Mouse (Mus musculus) intestine, embryonic 14.5 days (tissue): Measurements from ENCODE around the gene Trip4. TPM values are rescaled to one million over a fixed set of nuclear protein-coding genes. Genes with fewer than 3 reads are reported as not detected.
"Not testable (repeated sequence)": the region's sequence is repeated elsewhere in the genome, so short reads cannot be mapped to it uniquely, and the experiment has no call there.

Source experiments
- ATAC-seq: fragments of 200-750 bp; cut with Nextera tagmentation; replicated peaks from 2 replicates; pipeline ENCODE4 v1.8.0; 2017; ENCODE audit warnings: low read depth, moderate number of reproducible peaks, moderate TSS enrichment, moderate library complexity; ENCODE audit not compliant: low FRiP score, low TSS enrichment
- DNase-seq: peaks from one replicate; pipeline ENCODE4 v3.0.0-alpha.2; 2018; ENCODE audit warnings: low spot score
- H3K27ac ChIP-seq: fragments of 300-500 bp; sonication (generic); 2 replicates; pipeline ENCODE4 v1.5.1; 2014; ENCODE audit warnings: low read depth, mild to moderate bottlenecking, control low read depth
- H3K27me3 ChIP-seq: fragments of 300-500 bp; sonication (generic); replicated peaks from 2 replicates; pipeline ENCODE4 v1.6.1; 2014; ENCODE audit warnings: low read length, control low read depth; ENCODE audit not compliant: control insufficient read depth, insufficient read depth
- H3K36me3 ChIP-seq: fragments of 300-500 bp; sonication (generic); 2 replicates; pipeline ENCODE4 v1.6.1; 2014; ENCODE audit warnings: low read length, control low read depth; ENCODE audit not compliant: control insufficient read depth, insufficient read depth
- H3K4me1 ChIP-seq: fragments of 300-500 bp; sonication (generic); replicated peaks from 2 replicates; pipeline ENCODE4 v1.6.1; 2014; ENCODE audit warnings: low read length, control low read depth, mixed read lengths; ENCODE audit not compliant: control insufficient read depth, insufficient read depth
- H3K4me2 ChIP-seq: fragments of 300-500 bp; sonication (generic); 2 replicates; pipeline ENCODE4 v1.6.1; 2014; ENCODE audit warnings: low read length
- H3K4me3 ChIP-seq: fragments of 300-500 bp; sonication (generic); 2 replicates; pipeline ENCODE4 v1.5.1; 2014; ENCODE audit warnings: low read depth, low read length, control low read depth, mixed read lengths
- H3K9ac ChIP-seq: fragments of 300-500 bp; sonication (generic); 2 replicates; pipeline ENCODE4 v1.6.1; 2014; ENCODE audit warnings: mild to moderate bottlenecking, low read length
- H3K9me3 ChIP-seq: fragments of 300-500 bp; sonication (generic); 2 replicates; pipeline ENCODE4 v1.6.1; 2016; ENCODE audit warnings: low read length, control low read depth; ENCODE audit not compliant: control insufficient read depth
- WGBS: fragments of 180-500 bp; shearing (Covaris S2); extraction: QIAGEN DNeasy Blood & Tissue Kit; methylation state at CpG from one replicate; pipeline ENCODE4 v1.1.7; 2014; 5-methylcytosine and 5-hydroxymethylcytosine counted together
- polyA plus RNA-seq: library from polyadenylated mRNA; unstranded; fragments of >200 nt; fragmentation: Nextera tagmentation; extraction: Ambion mirVana; gene quantifications from 2 replicates; pipeline ENCODE4 v1.2.1, GENCODE M21; 2014

Trip4 gene
- polyA plus RNA-seq, 1 experiment from 2014 or later = 25.9 TPM

DNA sequence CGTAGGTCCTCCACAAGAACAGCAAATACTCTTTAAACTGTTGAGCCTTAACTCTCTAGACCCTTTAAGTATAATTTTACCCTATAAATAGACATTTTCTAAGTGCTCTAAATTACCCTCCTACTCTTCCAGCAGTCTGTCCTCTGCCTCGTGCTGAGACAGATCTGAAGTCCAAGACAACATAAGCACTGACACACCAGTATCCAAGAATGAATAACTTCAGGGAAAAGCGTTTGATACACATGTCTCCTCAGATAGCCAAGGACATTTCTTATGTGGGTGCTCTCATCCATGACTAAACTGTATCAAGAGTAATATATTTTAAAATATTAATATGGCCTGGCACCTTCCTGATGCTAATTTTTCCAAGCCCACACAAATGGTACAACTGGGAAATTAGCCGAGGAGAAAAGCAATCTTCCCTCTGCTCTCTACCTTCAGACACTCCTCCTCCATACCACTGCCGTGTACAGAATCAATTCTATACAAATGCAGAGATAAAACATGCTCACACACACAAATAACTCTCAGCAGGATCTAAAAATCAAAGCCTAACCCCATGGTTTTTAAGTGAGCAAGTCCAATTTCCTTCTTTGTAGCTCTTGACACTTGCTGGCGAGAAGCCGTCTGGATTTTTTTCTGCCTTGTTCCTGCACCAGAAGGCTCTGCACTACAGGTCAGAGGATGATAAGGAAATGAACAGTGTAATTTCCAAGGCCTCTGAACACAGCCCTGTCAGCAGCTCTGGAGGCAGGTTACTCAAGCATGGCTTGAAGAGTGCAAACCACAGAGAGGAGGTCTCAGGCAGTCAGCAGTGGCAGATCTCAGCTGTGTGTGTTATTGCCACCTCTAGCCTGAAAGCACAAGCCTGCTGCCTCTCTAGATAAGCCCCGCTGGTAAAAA is 121.5 kb downstream of the Trip4 start:
- H3K9me3 ChIP-seq = no peaks in the 10 kb centered on the region
- no peak overlapping the region for H3K4me3 ChIP-seq
- no peaks in the 10 kb centered on the region for H3K36me3 ChIP-seq
- H3K4me2 ChIP-seq = no peak overlapping the region
- ATAC-seq (no peak), DNase-seq (no peak)
- H3K4me1 ChIP-seq = peaks cover 16% of the 10 kb centered on the region; the same call in 1 of the 2 replicates
- H3K9ac ChIP-seq = no peak overlapping the region
- WGBS = 44% methylated on average over 8 of the region's 8 CpGs
- no peaks in the 10 kb centered on the region for H3K27me3 ChIP-seq
- H3K27ac ChIP-seq = no peak overlapping the region

DNA sequence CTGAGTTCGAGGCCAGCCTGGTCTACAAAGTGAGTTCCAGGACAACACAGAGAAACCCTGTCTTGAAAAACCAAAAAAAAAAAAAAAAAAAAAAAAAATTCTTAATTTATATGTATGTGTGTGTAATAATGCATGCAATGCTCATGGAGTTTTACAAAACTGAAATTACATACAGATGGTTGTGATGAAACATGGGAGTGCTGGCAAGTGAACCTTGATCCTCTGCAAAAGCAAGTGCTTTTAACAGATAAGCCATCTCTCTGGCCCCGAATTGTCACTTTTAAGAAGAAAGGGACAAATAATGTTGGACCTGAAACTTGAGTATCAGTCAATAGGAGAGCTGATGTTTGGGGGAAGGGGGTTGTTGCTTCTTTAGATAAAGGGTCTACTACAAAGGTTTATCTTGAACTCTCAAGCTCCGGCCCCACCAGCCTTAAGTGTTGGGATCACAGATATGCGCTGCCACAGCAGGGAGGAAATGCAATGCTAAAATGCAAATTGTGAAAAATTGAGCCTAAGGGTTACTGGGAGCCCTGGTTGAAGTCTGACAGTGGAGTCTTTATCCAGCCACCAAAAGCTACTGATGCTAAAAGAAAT is 122.7 kb downstream of the Trip4 start:
- 74% methylated on average over 4 of the region's 4 CpGs for WGBS
- no peaks in the 10 kb centered on the region for H3K9me3 ChIP-seq
- no peak overlapping the region for H3K9ac ChIP-seq
- DNase-seq (no peak), ATAC-seq (no peak)
- H3K36me3 ChIP-seq = no peaks in the 10 kb centered on the region
- H3K4me2 ChIP-seq = no peak overlapping the region
- H3K4me1 ChIP-seq = peaks cover 7% of the 10 kb centered on the region; the same call in 1 of the 2 replicates
- no peaks in the 10 kb centered on the region for H3K27me3 ChIP-seq
- no peak overlapping the region for H3K27ac ChIP-seq
- no peak overlapping the region for H3K4me3 ChIP-seq

DNA sequence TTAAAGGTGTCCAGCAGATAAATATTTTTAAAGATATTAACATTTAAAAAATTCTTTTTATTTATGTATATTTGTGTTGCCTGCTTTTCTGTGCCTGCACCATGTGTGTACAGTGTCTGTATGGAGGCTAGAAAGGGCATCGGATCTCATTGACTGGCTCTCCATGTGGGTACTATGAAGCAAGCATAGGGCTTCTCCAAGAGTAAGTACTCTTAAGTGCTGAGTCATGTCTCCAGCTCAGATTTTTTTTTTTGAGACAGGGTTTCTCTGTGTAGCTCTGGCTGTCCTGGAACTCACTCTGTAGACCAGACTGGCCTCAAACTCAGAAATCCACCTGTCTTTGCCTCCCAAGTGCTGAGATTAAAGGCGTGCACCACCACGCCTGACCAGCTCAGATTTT is 129.0 kb downstream of the Trip4 start:
- H3K9ac ChIP-seq, H3K4me2 ChIP-seq, H3K4me3 ChIP-seq, H3K9me3 ChIP-seq, H3K36me3 ChIP-seq, DNase-seq, H3K27ac ChIP-seq, H3K27me3 ChIP-seq, ATAC-seq: not testable (repeated sequence)
- peaks cover 13% of the 10 kb centered on the region for H3K4me1 ChIP-seq
- WGBS = 94% methylated on average over 3 of the region's 3 CpGs

Other genes starting within 250 kb of the Trip4 start
- gene Oaz2, start 240.8 kb downstream of the Trip4 start, polyA plus RNA-seq = 166 and 184 TPM in 2 replicates
- 7.8 and 7.9 TPM in 2 replicates for gene Zfp609, start 81.2 kb downstream of the Trip4 start, polyA plus RNA-seq
- 159 and 175 TPM in 2 replicates for gene Pclaf, start 18.6 kb downstream of the Trip4 start, polyA plus RNA-seq
- gene Csnk1g1, start 130 bp upstream of the Trip4 start, polyA plus RNA-seq = 17.9 and 18.6 TPM in 2 replicates
- 566 and 618 TPM in 2 replicates for gene Ppib, start 151.4 kb upstream of the Trip4 start, polyA plus RNA-seq
- gene Snx22, start 160.9 kb upstream of the Trip4 start, polyA plus RNA-seq = 0.56 and 0.96 TPM in 2 replicates
- gene Snx1, start 217.8 kb upstream of the Trip4 start, polyA plus RNA-seq = 136 and 148 TPM in 2 replicates
- gene Ciao2a, start 217.8 kb upstream of the Trip4 start, polyA plus RNA-seq = 188 and 189 TPM in 2 replicates
- 4.4 and 4.8 TPM in 2 replicates for gene Dapk2, start 249.4 kb upstream of the Trip4 start, polyA plus RNA-seq